ENCODE assay signal across 10 mouse cellular contexts in the genomic region with DNA sequence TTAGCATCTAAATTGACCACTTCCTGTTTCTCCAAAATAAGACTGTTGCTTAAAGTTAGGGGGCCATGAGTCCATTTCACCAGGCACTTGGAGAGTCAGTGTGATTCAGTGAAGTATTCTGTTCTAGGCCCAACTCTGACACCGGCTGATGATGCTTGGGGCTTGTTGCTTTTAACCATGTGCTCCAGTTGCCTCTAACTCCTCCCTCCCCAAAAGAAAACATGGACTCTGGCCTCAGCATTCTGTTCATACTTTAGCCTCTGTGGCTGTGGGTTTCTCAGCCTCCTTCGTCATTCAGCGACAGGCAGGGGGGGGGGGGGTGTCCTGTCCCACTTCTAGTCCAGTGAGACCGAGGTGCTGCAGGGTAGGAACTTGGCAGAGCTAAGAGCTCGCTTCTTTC.
A peak's percentile ranks its signal among the peaks of the same experiment; 100 is the strongest.
DNase-seq lines count a peak whose midpoint lies in the region; ATAC-seq lines count a peak whose summit lies in the region.
"Had no signal": no experiment of that assay in that cellular context is flagged by ENCODE, and none has a peak within 500 bp of the region (broad histone marks: within the 10 kb centered on the region; RNA-seq: fewer than 3 reads in every experiment).

No protein-coding gene starts in this region.

- no peak overlapping the region for H3K27ac ChIP-seq in heart, embryonic 11.5 days (ENCODE audit: low read depth, low read length)
- H3K27ac ChIP-seq in embryonic facial prominence, embryonic 13.5 days = no peak overlapping the region
- H3K27ac ChIP-seq in midbrain, embryonic 10.5 days (replicated peaks) = no peak overlapping the region
- H3K27ac ChIP-seq: macrophage had no signal

- no peak for ATAC-seq in heart, embryonic 11.5 days (replicated peaks; ENCODE audit: insufficient number of reproducible peaks, low FRiP score, low TSS enrichment)
- no peak for ATAC-seq in embryonic facial prominence, embryonic 13.5 days (ENCODE audit: insufficient number of reproducible peaks, insufficient read depth, low FRiP score, low TSS enrichment, low read depth)

- H3K4me3 ChIP-seq in heart, embryonic 11.5 days (ENCODE audit: low read depth, low read length) = no peak overlapping the region
- peak overlapping the region; percentile 39 for H3K4me3 ChIP-seq in embryonic facial prominence, embryonic 13.5 days
- peak overlapping the region; percentile 45 for H3K4me3 ChIP-seq in midbrain, embryonic 10.5 days
- H3K4me3 ChIP-seq: erythroblast, embryonic 14.5 days had no signal

- H3K9me3 ChIP-seq in heart, embryonic 11.5 days (replicated peaks; ENCODE audit: control insufficient read depth, low read length) = no peaks in the 10 kb centered on the region
- no peaks in the 10 kb centered on the region for H3K9me3 ChIP-seq in embryonic facial prominence, embryonic 13.5 days
- H3K9me3 ChIP-seq in midbrain, embryonic 10.5 days (replicated peaks) = no peaks in the 10 kb centered on the region

- WGBS in heart, embryonic 11.5 days (ENCODE audit: insufficient replicate concordance) = 67% methylated on average over 5 of the region's 5 CpGs
- 64% methylated on average over 5 of the region's 5 CpGs for WGBS in embryonic facial prominence, embryonic 13.5 days
- WGBS in midbrain, embryonic 10.5 days = 80% methylated on average over 5 of the region's 5 CpGs

- intact Hi-C loops in left cerebral cortex, postnatal 10 days (cut with DNase I) = loop anchor here (5.0 to 10.0 kb wide), 2 partner anchors 150 to 293 kb away; no protein-coding TSS in a partner anchor
- intact Hi-C loops in left cerebral cortex, postnatal 4 days (cut with DNase I) = loop anchor here (5.0 to 10.0 kb wide), 2 partner anchors 150 to 263 kb away; no protein-coding TSS in a partner anchor

- no peaks in the 10 kb centered on the region for H3K27me3 ChIP-seq in heart, embryonic 11.5 days (ENCODE audit: control insufficient read depth, insufficient read depth, low read length)
- H3K27me3 ChIP-seq in embryonic facial prominence, embryonic 13.5 days = no peaks in the 10 kb centered on the region
- H3K27me3 ChIP-seq in midbrain, embryonic 10.5 days (ENCODE audit: low read depth, poor library complexity, severe bottlenecking) = no peaks in the 10 kb centered on the region

- no peak overlapping the region for H3K9ac ChIP-seq in heart, embryonic 11.5 days (ENCODE audit: low read depth, low read length)
- no peak overlapping the region for H3K9ac ChIP-seq in embryonic facial prominence, embryonic 13.5 days

- H3K36me3 ChIP-seq in heart, embryonic 11.5 days (ENCODE audit: control insufficient read depth, insufficient read depth, low read length) = no peaks in the 10 kb centered on the region
- no peaks in the 10 kb centered on the region for H3K36me3 ChIP-seq in embryonic facial prominence, embryonic 13.5 days
- H3K36me3 ChIP-seq in midbrain, embryonic 10.5 days = no peaks in the 10 kb centered on the region

- no peak for DNase-seq in heart, adult 8-10 months (ENCODE audit: low spot score)
- peak; percentile 17 for DNase-seq in kidney, adult 9 months
- DNase-seq in midbrain, embryonic 10.5 days (ENCODE audit: low spot score) = no peak
- no peak for DNase-seq in left cerebral cortex, postnatal 10 days (ENCODE audit: extremely low spot score in 1 of 2, low spot score in 2 of 2)
- no peak for DNase-seq in left cerebral cortex, postnatal 4 days
- no peak for DNase-seq in cerebellum, adult 11-12 months

- H3K4me2 ChIP-seq in heart, embryonic 11.5 days = peak overlapping the region; percentile 56
- H3K4me2 ChIP-seq in embryonic facial prominence, embryonic 13.5 days = peak overlapping the region; percentile 66

- no peaks in the 10 kb centered on the region for H3K4me1 ChIP-seq in heart, embryonic 11.5 days (ENCODE audit: control insufficient read depth, insufficient read depth, low read length)
- H3K4me1 ChIP-seq in embryonic facial prominence, embryonic 13.5 days = peaks cover 5% of the 10 kb centered on the region
- peaks cover 10% of the 10 kb centered on the region for H3K4me1 ChIP-seq in midbrain, embryonic 10.5 days
